Mouse (Mus musculus) testis, adult 2 months (tissue): ENCODE results near the gene Olfm3.

Experiments used
- CTCF ChIP-seq: fragments of 200-500 bp; IDR thresholded peaks from 2 replicates; pipeline ENCODE4 v1.5.1; 2012; ENCODE audit warnings: low read depth, mild to moderate bottlenecking, inconsistent platforms, low read length, moderate library complexity; ENCODE audit not compliant: control insufficient read depth, insufficient read depth, insufficient replicate concordance
- POLR2A ChIP-seq: fragments of 200-500 bp; IDR thresholded peaks from 2 replicates; pipeline ENCODE4 v1.6.1; 2012; ENCODE audit warnings: low read depth, mild to moderate bottlenecking, inconsistent platforms, low read length, moderate library complexity; ENCODE audit not compliant: control insufficient read depth

GRCm38 (mm10) chr3:115145722-115146121 is 241.8 kb downstream of the Olfm3 start:
- TF ChIP-seq POLR2A (no peak), CTCF (no peak)
